Mouse (Mus musculus) CH12.LX (cell line): ENCODE measurements around the gene Dnaaf2. TPM values are rescaled to one million over a fixed set of nuclear protein-coding genes. Genes with fewer than 3 reads are reported as not detected.
A peak's percentile ranks its signal among the peaks of the same experiment; 100 is the strongest.

Source experiments
- DNase-seq: peaks from one replicate; pipeline ENCODE4 v3.0.0-alpha.2; 2013; ENCODE audit errors: extremely low read depth
- H3K27ac ChIP-seq: 2 replicates; pipeline ENCODE4 v1.5.1; 2012; ENCODE audit warnings: low read depth, mild to moderate bottlenecking, control low read depth, moderate library complexity; ENCODE audit not compliant: insufficient read depth
- H3K27me3 ChIP-seq: replicated peaks from 2 replicates; pipeline ENCODE3; 2012; ENCODE audit warnings: inconsistent platforms
- H3K36me3 ChIP-seq, 2 experiments: replicated peaks in 1 of 2; 2 replicates each; pipeline versions ENCODE3 to v1.6.1; 2012; ENCODE audit warnings: inconsistent platforms in 1 of 2, low read length in 1 of 2, mild to moderate bottlenecking in 1 of 2, mixed read lengths in 1 of 2, moderate library complexity in 1 of 2; ENCODE audit not compliant: control insufficient read depth in 1 of 2, insufficient read depth in 1 of 2
- H3K4me1 ChIP-seq, 2 experiments: 2 replicates each; pipeline ENCODE4 v1.6.1; 2012; ENCODE audit warnings: inconsistent platforms in 1 of 2, moderate library complexity in 1 of 2; ENCODE audit not compliant: insufficient read depth in 2 of 2, control insufficient read depth in 1 of 2
- H3K4me2 ChIP-seq: 2 replicates; pipeline ENCODE4 v1.6.1; 2012; ENCODE audit warnings: low read depth, mild to moderate bottlenecking, control low read depth; ENCODE audit not compliant: poor library complexity, insufficient read depth, severe bottlenecking
- H3K4me3 ChIP-seq, 3 experiments: fragments of 150-350 bp in 1 of 3; sonication (generic) in 1 of 3; replicated peaks in 1 of 3; 2 replicates each; pipeline versions ENCODE3 to v1.5.1; 2011 to 2012; ENCODE audit warnings: low read depth in 2 of 3, low read length in 2 of 3, mild to moderate bottlenecking in 2 of 3, moderate library complexity in 2 of 3, control low read depth in 1 of 3, improper control_type of control experiment in 1 of 3, inconsistent platforms in 1 of 3, mixed read lengths in 1 of 3; ENCODE audit not compliant: poor library complexity in 1 of 3
- H3K79me2 ChIP-seq: replicated peaks from 2 replicates; pipeline ENCODE4 v1.6.1; 2012; ENCODE audit warnings: mild to moderate bottlenecking, moderate library complexity; ENCODE audit not compliant: control insufficient read depth, poor library complexity, insufficient read depth, severe bottlenecking; ENCODE audit errors: extremely low read depth
- H3K9ac ChIP-seq: 2 replicates; pipeline ENCODE4 v1.6.1; 2012; ENCODE audit warnings: low read depth, mild to moderate bottlenecking, control low read depth, moderate library complexity; ENCODE audit not compliant: insufficient read depth
- H3K9me3 ChIP-seq: replicated peaks from 2 replicates; pipeline ENCODE3; 2012; ENCODE audit warnings: low read length, inconsistent platforms, mixed read lengths
- CHD1 ChIP-seq: IDR thresholded peaks from 2 replicates; pipeline ENCODE4 v1.6.1; 2012; ENCODE audit warnings: low read depth, low read length, improper control_type of control experiment, inconsistent platforms
- IRF4 ChIP-seq: IDR thresholded peaks from 2 replicates; pipeline ENCODE4 v1.6.1; 2014; ENCODE audit warnings: low read depth, mild to moderate bottlenecking, inconsistent platforms, low read length, improper control_type of control experiment
- JUND ChIP-seq: conservative IDR thresholded peaks from 2 replicates; pipeline ENCODE4 v1.6.1; 2011; ENCODE audit warnings: low read depth, low read length, improper control_type of control experiment
- KAT2A ChIP-seq: IDR thresholded peaks from 2 replicates; pipeline ENCODE4 v1.6.1; 2012; ENCODE audit warnings: low read length, improper control_type of control experiment, inconsistent platforms; ENCODE audit not compliant: insufficient replicate concordance
- MEF2A ChIP-seq: IDR thresholded peaks from 2 replicates; pipeline ENCODE4 v1.6.1; 2014; ENCODE audit warnings: low read depth, mild to moderate bottlenecking, inconsistent platforms, low read length, improper control_type of control experiment, borderline replicate concordance
- MXI1 ChIP-seq: IDR thresholded peaks from 2 replicates; pipeline ENCODE4 v1.6.1; 2011; ENCODE audit warnings: mild to moderate bottlenecking, low read depth, low read length, improper control_type of control experiment
- NELFE ChIP-seq: IDR thresholded peaks from 2 replicates; pipeline ENCODE4 v1.6.1; 2011; ENCODE audit warnings: low read depth, low read length, improper control_type of control experiment
- NRF1 ChIP-seq: IDR thresholded peaks from 2 replicates; pipeline ENCODE4 v1.6.1; 2014; ENCODE audit warnings: low read depth, mild to moderate bottlenecking, inconsistent platforms, low read length, improper control_type of control experiment, moderate library complexity
- SMC3 ChIP-seq: IDR thresholded peaks from 2 replicates; pipeline ENCODE4 v1.6.1; 2011; ENCODE audit warnings: low read depth, low read length, improper control_type of control experiment
- ZMIZ1 ChIP-seq: IDR thresholded peaks from 2 replicates; pipeline ENCODE4 v1.6.1; 2012; ENCODE audit warnings: low read depth, mild to moderate bottlenecking, inconsistent platforms, low read length, improper control_type of control experiment
- dilution Hi-C: fragments of 300-500 bp; cut with MboI; formaldehyde crosslinking; loops from 2 replicates; pipeline ENCODE4 v1.14.3; 2020; ENCODE audit warnings: low sequenced_read_pairs; ENCODE audit not compliant: extremely low pct_unique_long_range_greater_than_20kb, extremely low pct_ligation_motif_present
- in situ Hi-C: fragments of 300-500 bp; cut with MboI; formaldehyde crosslinking; loops from 3 replicates; pipeline ENCODE4 v1.14.3; 2019; ENCODE audit warnings: low sequenced_read_pairs, low pct_ligation_motif_present, low pct_unique_long_range_greater_than_20kb, mixed read lengths
- polyA plus RNA-seq: library from polyadenylated mRNA; unstranded; fragments of >175 nt; gene quantifications from 2 replicates; pipeline ENCODE4 v1.2.1, GENCODE M21; 2012; ENCODE audit warnings: low read depth; ENCODE audit not compliant: insufficient read length
- total RNA-seq, 2 experiments: library from RNA; depleted of rRNA; stranded (reverse); fragments of 300-350 nt in 1 of 2; fragments of >200 nt in 1 of 2; gene quantifications; 2 replicates each; pipeline ENCODE4 v1.2.3; 2012 to 2014

Dnaaf2 gene
- total and polyA plus RNA-seq, 3 experiments = 3.7 to 26.6 (median 9.7) TPM

- Histone ChIP-seq H3K36me3 (no peaks in the 10 kb centered on the region), H3K4me1 (peaks cover 0 to 13% of the 10 kb centered on the region in 2 experiments; a peak in 2 of 4 replicates), H3K9me3 (no peaks in the 10 kb centered on the region), H3K4me2 (peak within 1 kb of the TSS; percentile 84), H3K79me2 (no peaks in the 10 kb centered on the region), H3K9ac (peak within 1 kb of the TSS; percentile 51), H3K27ac (peak within 1 kb of the TSS; percentile 35), H3K4me3 (peak within 1 kb of the TSS; percentile 72 to 96 (median 80)), H3K27me3 (no peaks in the 10 kb centered on the region)
- dilution Hi-C loops (no loop called here), in situ Hi-C loops (no loop called here)
- DNase-seq = no peak
- TF ChIP-seq CHD1 (0 out of 2 replicates have a peak, but pooled peaks have one; percentile 36), MXI1 (no peak), SMC3 (no peak), ZMIZ1 (0 out of 2 replicates have a peak, but pooled peaks have one; percentile 30)
Measured at GRCm38 (mm10) chr12:69240876-69241275, 42.6 kb upstream of the Dnaaf2 start, which contains the start of gene Klhdc1. TSS of gene Klhdc1 (plus strand) at chr12:69241176.

- Histone ChIP-seq H3K4me1 (peaks cover 0 to 13% of the 10 kb centered on the region in 2 experiments; a peak in 2 of 4 replicates), H3K4me3 (no peak overlapping the region), H3K9me3 (no peaks in the 10 kb centered on the region), H3K36me3 (no peaks in the 10 kb centered on the region), H3K27ac (no peak overlapping the region), H3K79me2 (no peaks in the 10 kb centered on the region), H3K9ac (no peak overlapping the region), H3K27me3 (no peaks in the 10 kb centered on the region), H3K4me2 (no peak overlapping the region)
- TF ChIP-seq IRF4 = no peak
- dilution Hi-C loops (no loop called here), in situ Hi-C loops (no loop called here)
- no peak for DNase-seq
Measured at GRCm38 (mm10) chr12:69238284-69238683, 40.1 kb upstream of the Dnaaf2 start.

- Histone ChIP-seq H3K9ac (no peak overlapping the region), H3K79me2 (no peaks in the 10 kb centered on the region), H3K36me3 (no peaks in the 10 kb centered on the region)
- TF ChIP-seq MEF2A = no peak
- TF ChIP-seq NRF1 = no peak
- no peak for TF ChIP-seq KAT2A
- no peak for TF ChIP-seq NELFE
- no peak for TF ChIP-seq SMC3
- no peak for TF ChIP-seq JUND
- TF ChIP-seq, all 38 proteins: peak for 0
- Histone ChIP-seq H3K27me3 (no peaks in the 10 kb centered on the region), H3K27ac (no peak overlapping the region), H3K4me3 (no peak overlapping the region), H3K4me2 (no peak overlapping the region), H3K4me1 (peaks cover 0 to 3% of the 10 kb centered on the region in 2 experiments; a peak in 1 of 4 replicates), H3K9me3 (no peaks in the 10 kb centered on the region)
- dilution Hi-C loops (no loop called here), in situ Hi-C loops (no loop called here)
- DNase-seq = no peak
Measured at GRCm38 (mm10) chr12:69235782-69236181, 37.6 kb upstream of the Dnaaf2 start.
